Mouse (Mus musculus): ENCODE data around the gene Hist1h4i. TPM values are rescaled to one million over a fixed set of nuclear protein-coding genes. Genes with fewer than 3 reads are reported as not detected.
"Not testable (repeated sequence)": the region's sequence is repeated elsewhere in the genome, so short reads cannot be mapped to it uniquely, and the experiment has no call there.

Gene Hist1h4i
- total RNA-seq (2012; rRNA removed) (1,065 and 1,370 TPM in 2 replicates), polyA plus RNA-seq (2012; ENCODE audit: insufficient read depth in 1 of 2, insufficient read length in 2 of 2, low read depth in 1 of 2, low replicate concordance in 2 of 2, missing spikeins in 1 of 2) (10 to 100 TPM in 1 of 2 experiments, not detected in 1; 10.4 TPM)

DNA sequence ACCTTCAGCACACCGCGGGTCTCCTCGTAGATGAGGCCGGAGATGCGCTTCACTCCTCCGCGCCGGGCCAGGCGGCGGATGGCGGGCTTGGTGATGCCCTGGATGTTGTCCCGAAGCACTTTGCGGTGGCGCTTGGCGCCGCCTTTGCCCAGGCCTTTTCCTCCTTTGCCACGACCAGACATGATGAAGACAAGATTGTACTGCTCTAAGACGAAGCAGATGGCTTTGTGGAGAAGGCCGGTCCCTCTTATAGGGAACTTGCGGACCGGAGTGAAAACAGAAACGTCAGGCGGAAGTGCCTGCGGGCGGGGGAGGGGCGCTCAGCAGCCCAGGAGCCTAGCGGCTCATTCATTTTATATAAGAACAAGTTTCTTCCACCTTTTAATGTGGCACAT is at the start of gene Hist1h4i:
TSS of gene Hist1h4i (minus strand) at position 221 of the 395 bp plus-strand sequence.
- Histone ChIP-seq H3K9ac (ENCODE audit: control insufficient read depth, low read depth, low read length, poor library complexity, severe bottlenecking) (peak within 1 kb of the TSS; percentile 84), H3K27ac (ENCODE audit: control insufficient read depth, low read depth, low read length) (peak within 1 kb of the TSS; percentile 99), H3K4me3 (ENCODE audit: control insufficient read depth in 1 of 2, insufficient read depth in 1 of 2, low read depth in 2 of 2, low read length in 2 of 2) (peak within 1 kb of the TSS; percentile 18 to 59; a peak in 3 of 4 replicates), H3K36me3 (ENCODE audit: control insufficient read depth in 1 of 2, insufficient read depth in 2 of 2, low read length in 2 of 2) (peaks cover 0 to 18% of the 10 kb centered on the region in 2 experiments; a peak in 2 of 4 replicates)
- not testable (repeated sequence) for H3K9me3 ChIP-seq (replicated peaks; ENCODE audit: insufficient read depth, low read length); H3K27me3 ChIP-seq (ENCODE audit: control insufficient read depth in 1 of 2, insufficient read depth in 2 of 2, low read length in 2 of 2); H3K4me1 ChIP-seq (ENCODE audit: control insufficient read depth in 1 of 2, insufficient read depth in 2 of 2, low read length in 2 of 2); H3K79me2 ChIP-seq (ENCODE audit: control insufficient read depth, insufficient read depth, low read length, poor library complexity)
- TF ChIP-seq UBTF (IDR thresholded peaks at IDR 0.05; ENCODE audit: borderline replicate concordance, insufficient read depth, low read depth, low read length): peak; percentile 73; the same call in 1 of the 2 replicates
- peak; percentile 89 to 96; a peak in 3 of 4 replicates for TF ChIP-seq POLR2A (IDR thresholded peaks at IDR 0.05; ENCODE audit: control insufficient read depth in 1 of 2, insufficient read depth in 1 of 2, low read depth in 1 of 2, low read length in 2 of 2, poor library complexity in 1 of 2)
- peak; percentile 98 for TF ChIP-seq POLR2AphosphoS5 (IDR thresholded peaks at IDR 0.05; ENCODE audit: borderline replicate concordance, low read depth, low read length)
- TF ChIP-seq TBP (IDR thresholded peaks at IDR 0.05; ENCODE audit: low read depth, low read length): peak; percentile 99
- peak; percentile 96 for DNase-seq (ENCODE audit: low read depth, low spot score)

- H3K9me3 ChIP-seq (replicated peaks; ENCODE audit: insufficient read depth, low read length); H3K4me1 ChIP-seq (ENCODE audit: control insufficient read depth in 1 of 2, insufficient read depth in 2 of 2, low read length in 2 of 2); H3K27ac ChIP-seq (ENCODE audit: control insufficient read depth, low read depth, low read length); H3K79me2 ChIP-seq (ENCODE audit: control insufficient read depth, insufficient read depth, low read length, poor library complexity); H3K9ac ChIP-seq (ENCODE audit: control insufficient read depth, low read depth, low read length, poor library complexity, severe bottlenecking); H3K36me3 ChIP-seq (ENCODE audit: control insufficient read depth in 1 of 2, insufficient read depth in 2 of 2, low read length in 2 of 2); H3K4me3 ChIP-seq (ENCODE audit: control insufficient read depth in 1 of 2, insufficient read depth in 1 of 2, low read depth in 2 of 2, low read length in 2 of 2); H3K27me3 ChIP-seq (ENCODE audit: control insufficient read depth in 1 of 2, insufficient read depth in 2 of 2, low read length in 2 of 2); DNase-seq (ENCODE audit: low read depth, low spot score): not testable (repeated sequence)
These were observed 43.0 kb upstream of the Hist1h4i start, which contains the start of gene Vmn1r188 for GRCm38 (mm10) chr13:22084140-22084539. Gene Vmn1r188 (plus strand): TSS chr13:22084440.

GRCm38 (mm10) chr13:22063468-22063867 is 22.3 kb upstream of the Hist1h4i start:
- H3K4me1 ChIP-seq (ENCODE audit: control insufficient read depth in 1 of 2, insufficient read depth in 2 of 2, low read length in 2 of 2): no peaks in the 10 kb centered on the region
- no peak overlapping the region for H3K27ac ChIP-seq (ENCODE audit: control insufficient read depth, low read depth, low read length)
- no peak overlapping the region for H3K4me3 ChIP-seq (ENCODE audit: control insufficient read depth in 1 of 2, insufficient read depth in 1 of 2, low read depth in 2 of 2, low read length in 2 of 2)
- no peak for TF ChIP-seq MYC (IDR thresholded peaks at IDR 0.05; ENCODE audit: low read depth, low read length)
- TF ChIP-seq EP300 (IDR thresholded peaks at IDR 0.05; ENCODE audit: low read depth in 1 of 2, low read length in 2 of 2): no peak
- no peak for TF ChIP-seq NELFE (IDR thresholded peaks at IDR 0.05; ENCODE audit: low read depth, low read length)
- TF ChIP-seq POLR2A (IDR thresholded peaks at IDR 0.05; ENCODE audit: control insufficient read depth in 1 of 2, insufficient read depth in 1 of 2, low read depth in 1 of 2, low read length in 2 of 2, poor library complexity in 1 of 2): no peak
- no peak for DNase-seq (ENCODE audit: low read depth, low spot score)
- H3K27me3 ChIP-seq (ENCODE audit: control insufficient read depth in 1 of 2, insufficient read depth in 2 of 2, low read length in 2 of 2): no peaks in the 10 kb centered on the region
- no peaks in the 10 kb centered on the region for H3K79me2 ChIP-seq (ENCODE audit: control insufficient read depth, insufficient read depth, low read length, poor library complexity)
- H3K36me3 ChIP-seq (ENCODE audit: control insufficient read depth in 1 of 2, insufficient read depth in 2 of 2, low read length in 2 of 2): no peaks in the 10 kb centered on the region
- no peaks in the 10 kb centered on the region for H3K9me3 ChIP-seq (replicated peaks; ENCODE audit: insufficient read depth, low read length)
- no peak overlapping the region for H3K9ac ChIP-seq (ENCODE audit: control insufficient read depth, low read depth, low read length, poor library complexity, severe bottlenecking)

GRCm38 (mm10) chr13:22061422-22061821 is 20.3 kb upstream of the Hist1h4i start:
- Histone ChIP-seq H3K27ac (ENCODE audit: control insufficient read depth, low read depth, low read length) (no peak overlapping the region), H3K9ac (ENCODE audit: control insufficient read depth, low read depth, low read length, poor library complexity, severe bottlenecking) (no peak overlapping the region), H3K79me2 (ENCODE audit: control insufficient read depth, insufficient read depth, low read length, poor library complexity) (no peaks in the 10 kb centered on the region), H3K27me3 (ENCODE audit: control insufficient read depth in 1 of 2, insufficient read depth in 2 of 2, low read length in 2 of 2) (no peaks in the 10 kb centered on the region; a peak in 1 of 4 replicates), H3K9me3 (replicated peaks; ENCODE audit: insufficient read depth, low read length) (no peaks in the 10 kb centered on the region), H3K4me1 (ENCODE audit: control insufficient read depth in 1 of 2, insufficient read depth in 2 of 2, low read length in 2 of 2) (no peaks in the 10 kb centered on the region), H3K36me3 (ENCODE audit: control insufficient read depth in 1 of 2, insufficient read depth in 2 of 2, low read length in 2 of 2) (no peaks in the 10 kb centered on the region), H3K4me3 (ENCODE audit: control insufficient read depth in 1 of 2, insufficient read depth in 1 of 2, low read depth in 2 of 2, low read length in 2 of 2) (no peak overlapping the region)
- DNase-seq (ENCODE audit: low read depth, low spot score): no peak
- TF ChIP-seq RCOR1 (IDR thresholded peaks at IDR 0.05; ENCODE audit: low read depth, low read length) (no peak), BHLHE40 (IDR thresholded peaks at IDR 0.05; ENCODE audit: borderline replicate concordance, low read depth, low read length) (no peak), POLR2AphosphoS5 (IDR thresholded peaks at IDR 0.05; ENCODE audit: borderline replicate concordance, low read depth, low read length) (no peak), ZC3H11A (IDR thresholded peaks at IDR 0.05; ENCODE audit: low read depth, low read length) (no peak), MXI1 (IDR thresholded peaks at IDR 0.05; ENCODE audit: low read depth, low read length) (no peak), ZNF384 (IDR thresholded peaks at IDR 0.05; ENCODE audit: low read depth, low read length) (no peak), ZKSCAN1 (IDR thresholded peaks at IDR 0.05; ENCODE audit: low read depth, low read length) (no peak), E2F4 (IDR thresholded peaks at IDR 0.05; ENCODE audit: borderline replicate concordance, low read depth, low read length) (no peak), POLR2A (IDR thresholded peaks at IDR 0.05; ENCODE audit: control insufficient read depth in 1 of 2, insufficient read depth in 1 of 2, low read depth in 1 of 2, low read length in 2 of 2, poor library complexity in 1 of 2) (no peak), TCF12 (IDR thresholded peaks at IDR 0.05; ENCODE audit: low read depth, low read length) (no peak), NRF1 (IDR thresholded peaks at IDR 0.05; ENCODE audit: insufficient read depth, low read depth, low read length, poor library complexity, severe bottlenecking) (no peak), GABPA (IDR thresholded peaks at IDR 0.05; ENCODE audit: low read depth, low read length) (no peak), TAL1 (IDR thresholded peaks at IDR 0.05; ENCODE audit: low read length) (no peak)

Measured in MEL (cell line).